Mouse (Mus musculus) forebrain, postnatal 0 days (tissue): ENCODE measurements around the gene Ywhah. TPM values are rescaled to one million over a fixed set of nuclear protein-coding genes. Genes with fewer than 3 reads are reported as not detected.

ENCODE experiments used
- ATAC-seq: fragments of 200-750 bp; cut with Nextera tagmentation; 2 replicates; pipeline ENCODE4 v1.8.0; 2017; ENCODE audit warnings: mild to moderate bottlenecking, moderate library complexity
- DNase-seq: peaks from one replicate; pipeline ENCODE4 v3.0.0-alpha.2; 2015
- H3K27ac ChIP-seq: fragments of 300-500 bp; sonication (generic); 2 replicates; pipeline ENCODE4 v1.5.1; 2014; ENCODE audit warnings: low read depth, mild to moderate bottlenecking, antibody characterized with exemption, low read length, moderate library complexity, mixed read lengths
- H3K27me3 ChIP-seq: fragments of 300-500 bp; sonication (generic); 2 replicates; pipeline ENCODE4 v1.6.1; 2014; ENCODE audit warnings: mild to moderate bottlenecking, low read length, mixed read lengths; ENCODE audit not compliant: insufficient read depth
- H3K36me3 ChIP-seq: fragments of 300-500 bp; sonication (generic); 2 replicates; pipeline ENCODE4 v1.6.1; 2014; ENCODE audit warnings: mild to moderate bottlenecking, moderate library complexity; ENCODE audit not compliant: insufficient read depth
- H3K4me1 ChIP-seq: fragments of 300-500 bp; sonication (generic); 2 replicates; pipeline ENCODE4 v1.6.1; 2014; ENCODE audit warnings: antibody characterized with exemption; ENCODE audit not compliant: insufficient read depth
- H3K4me2 ChIP-seq: fragments of 300-500 bp; sonication (generic); 2 replicates; pipeline ENCODE4 v1.6.1; 2014; ENCODE audit warnings: low read depth, mild to moderate bottlenecking, moderate library complexity
- H3K4me3 ChIP-seq: fragments of 300-500 bp; sonication (generic); 2 replicates; pipeline ENCODE4 v1.5.1; 2014; ENCODE audit warnings: low read depth, low read length, mixed read lengths
- H3K9ac ChIP-seq: fragments of 300-500 bp; sonication (generic); 2 replicates; pipeline ENCODE4 v1.6.1; 2014; ENCODE audit warnings: mild to moderate bottlenecking
- H3K9me3 ChIP-seq: fragments of 300-500 bp; sonication (generic); 2 replicates; pipeline ENCODE4 v1.6.1; 2016; ENCODE audit warnings: low read length
- CTCF ChIP-seq: sonication (generic); IDR thresholded peaks from 2 replicates; pipeline ENCODE4 v1.5.1; 2016; ENCODE audit warnings: antibody characterized with exemption, control low read depth, low read depth
- WGBS: fragments of 180-500 bp; shearing (Covaris S2); extraction: QIAGEN DNeasy Blood & Tissue Kit; methylation state at CpG from one replicate; pipeline ENCODE4 v1.1.7; 2014; 5-methylcytosine and 5-hydroxymethylcytosine counted together
- polyA plus RNA-seq: library from polyadenylated mRNA; unstranded; fragments of >200 nt; fragmentation: Nextera tagmentation; extraction: Ambion mirVana; gene quantifications from 2 replicates; pipeline ENCODE4 v1.2.1, GENCODE M21; 2015
- total RNA-seq: library from RNA; depleted of rRNA; stranded (reverse); fragments of >200 nt; gene quantifications from 2 replicates; pipeline ENCODE4 v1.2.3, GENCODE M21; 2014; rRNA removed

Ywhah gene
- total and polyA plus RNA-seq, 2 experiments from 2014 or later: 549 to 971 TPM

DNA sequence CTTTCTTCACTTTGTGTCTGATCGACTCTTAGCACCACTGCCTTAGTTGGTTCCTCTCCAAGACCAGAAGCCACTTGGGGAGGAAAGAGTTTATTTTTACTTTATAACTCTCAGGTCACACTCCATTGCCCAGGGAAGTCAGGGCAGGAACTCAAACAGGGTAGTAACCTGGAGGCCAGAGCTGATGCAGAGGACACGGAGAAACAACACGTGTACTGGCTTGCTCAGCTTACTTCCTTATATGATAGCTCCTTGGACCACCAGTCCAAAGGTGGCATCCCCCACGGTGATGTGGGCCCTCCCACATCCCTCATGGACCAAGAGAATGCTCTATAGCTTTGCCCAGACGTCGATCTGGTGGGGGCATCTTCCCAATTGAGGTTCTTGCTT, 26.7 kb downstream of the Ywhah start:
- H3K4me2 ChIP-seq: no peak overlapping the region
- H3K27ac ChIP-seq: no peak overlapping the region
- no peak overlapping the region for H3K4me3 ChIP-seq
- H3K9me3 ChIP-seq: no peaks in the 10 kb centered on the region
- H3K36me3 ChIP-seq: no peaks in the 10 kb centered on the region
- no peak for TF ChIP-seq CTCF
- DNase-seq (no peak), ATAC-seq (no peak)
- no peak overlapping the region for H3K9ac ChIP-seq
- H3K27me3 ChIP-seq: no peaks in the 10 kb centered on the region
- no peaks in the 10 kb centered on the region for H3K4me1 ChIP-seq
- 94% methylated on average over 6 of the region's 6 CpGs for WGBS

DNA sequence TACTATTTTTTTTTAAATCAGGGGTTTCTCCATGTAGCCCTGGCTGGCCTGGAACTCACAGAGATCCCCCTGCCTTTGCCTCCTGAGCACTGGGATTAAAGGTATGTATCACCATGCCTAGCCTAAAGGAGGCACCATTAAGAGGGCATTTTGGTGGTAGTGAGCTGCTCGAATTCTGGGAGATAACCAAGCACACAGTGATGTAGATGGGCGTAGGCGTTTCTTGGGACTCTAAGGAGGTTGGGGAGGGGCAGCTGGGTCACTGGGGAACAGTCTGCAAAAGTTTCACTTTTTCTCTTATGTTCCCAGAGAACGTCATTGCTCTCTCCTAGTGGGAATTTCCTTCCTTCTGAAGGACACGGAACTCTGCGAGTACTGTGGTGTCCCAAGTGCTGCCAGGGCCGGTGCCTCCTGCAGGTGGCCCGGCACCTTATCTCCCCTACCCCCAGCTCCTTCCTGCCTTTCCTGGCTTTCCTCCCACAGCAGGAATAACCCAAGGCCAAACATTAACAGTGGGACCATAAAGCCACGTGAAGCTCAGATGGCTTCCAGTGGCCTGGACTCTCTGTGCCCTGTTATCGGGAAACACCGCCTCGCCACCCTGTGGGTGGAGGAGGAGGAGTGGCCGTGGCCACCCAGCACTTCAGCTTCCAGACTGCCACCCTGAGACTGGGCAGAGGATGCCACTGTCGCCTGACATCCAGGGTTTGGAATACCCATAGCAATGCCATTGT, 34.4 kb downstream of the Ywhah start:
- 78% methylated on average over 14 of the region's 14 CpGs for WGBS
- Histone ChIP-seq H3K9me3 (no peaks in the 10 kb centered on the region), H3K9ac (no peak overlapping the region), H3K27ac (no peak overlapping the region), H3K36me3 (no peaks in the 10 kb centered on the region), H3K27me3 (no peaks in the 10 kb centered on the region), H3K4me3 (no peak overlapping the region), H3K4me1 (no peaks in the 10 kb centered on the region), H3K4me2 (no peak overlapping the region)
- no peak for TF ChIP-seq CTCF
- DNase-seq: no peak
- ATAC-seq: no peak

DNA sequence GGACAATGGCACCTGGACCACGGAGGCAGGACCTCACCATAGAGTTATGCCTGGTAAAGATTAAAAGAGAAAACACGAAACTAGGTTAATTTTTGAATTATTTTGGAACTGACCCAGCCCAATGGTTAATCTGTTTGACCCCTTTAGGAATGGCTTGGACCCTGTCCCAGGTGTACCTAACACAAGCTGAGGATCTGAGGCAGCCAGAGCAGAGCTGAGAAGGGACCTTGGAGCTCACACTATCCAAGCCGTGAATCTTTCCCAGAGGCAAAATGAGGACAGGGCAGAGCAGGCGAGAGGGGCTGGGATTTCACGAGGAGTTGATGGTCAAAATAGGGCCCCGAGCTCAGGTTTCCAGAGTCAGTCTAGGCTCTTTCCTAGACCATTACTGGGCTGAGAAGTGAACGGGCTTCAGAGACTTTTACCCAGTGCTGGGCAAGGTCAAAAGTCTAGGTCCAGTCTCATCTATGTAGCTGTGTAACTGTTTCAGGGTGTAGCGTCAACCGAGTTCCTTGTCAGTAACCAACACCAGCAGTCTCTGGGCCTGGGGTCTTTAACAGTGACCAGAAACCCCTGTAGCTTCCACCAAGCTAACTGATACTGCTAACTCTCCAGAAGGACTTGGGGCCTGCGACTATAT, 37.6 kb downstream of the Ywhah start:
- Histone ChIP-seq H3K9ac (no peak overlapping the region), H3K36me3 (no peaks in the 10 kb centered on the region), H3K27me3 (no peaks in the 10 kb centered on the region), H3K4me1 (no peaks in the 10 kb centered on the region), H3K9me3 (no peaks in the 10 kb centered on the region), H3K27ac (no peak overlapping the region), H3K4me3 (no peak overlapping the region), H3K4me2 (no peak overlapping the region)
- 84% methylated on average over 10 of the region's 10 CpGs for WGBS
- no peak for DNase-seq
- ATAC-seq: no peak
- no peak for TF ChIP-seq CTCF

DNA sequence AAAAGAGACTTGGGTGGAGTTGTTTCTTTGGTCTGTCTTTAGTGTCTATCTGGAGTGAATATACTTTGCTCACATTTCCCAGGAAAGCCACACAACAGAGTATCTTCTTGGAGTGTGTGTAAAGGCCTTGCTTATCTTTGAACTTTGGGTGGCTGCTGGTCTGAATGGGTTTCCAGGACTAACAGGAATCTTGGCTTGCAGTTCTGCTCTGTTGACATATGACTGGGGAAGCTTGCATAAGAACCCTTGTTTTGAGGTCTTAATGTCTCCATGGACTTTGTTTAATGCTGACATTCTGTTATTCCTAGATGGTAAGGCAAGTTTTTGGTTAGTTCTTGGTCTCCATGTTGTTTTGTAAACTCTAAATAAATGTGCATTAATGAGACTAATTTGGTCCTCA, 51.5 kb downstream of the Ywhah start:
- ATAC-seq (no peak), DNase-seq (no peak)
- H3K4me1 ChIP-seq: no peaks in the 10 kb centered on the region
- TF ChIP-seq CTCF: no peak
- no peaks in the 10 kb centered on the region for H3K36me3 ChIP-seq
- no peak overlapping the region for H3K27ac ChIP-seq
- no peak overlapping the region for H3K4me3 ChIP-seq
- no peak overlapping the region for H3K4me2 ChIP-seq
- no peaks in the 10 kb centered on the region for H3K27me3 ChIP-seq
- no peak overlapping the region for H3K9ac ChIP-seq
- no peaks in the 10 kb centered on the region for H3K9me3 ChIP-seq

DNA sequence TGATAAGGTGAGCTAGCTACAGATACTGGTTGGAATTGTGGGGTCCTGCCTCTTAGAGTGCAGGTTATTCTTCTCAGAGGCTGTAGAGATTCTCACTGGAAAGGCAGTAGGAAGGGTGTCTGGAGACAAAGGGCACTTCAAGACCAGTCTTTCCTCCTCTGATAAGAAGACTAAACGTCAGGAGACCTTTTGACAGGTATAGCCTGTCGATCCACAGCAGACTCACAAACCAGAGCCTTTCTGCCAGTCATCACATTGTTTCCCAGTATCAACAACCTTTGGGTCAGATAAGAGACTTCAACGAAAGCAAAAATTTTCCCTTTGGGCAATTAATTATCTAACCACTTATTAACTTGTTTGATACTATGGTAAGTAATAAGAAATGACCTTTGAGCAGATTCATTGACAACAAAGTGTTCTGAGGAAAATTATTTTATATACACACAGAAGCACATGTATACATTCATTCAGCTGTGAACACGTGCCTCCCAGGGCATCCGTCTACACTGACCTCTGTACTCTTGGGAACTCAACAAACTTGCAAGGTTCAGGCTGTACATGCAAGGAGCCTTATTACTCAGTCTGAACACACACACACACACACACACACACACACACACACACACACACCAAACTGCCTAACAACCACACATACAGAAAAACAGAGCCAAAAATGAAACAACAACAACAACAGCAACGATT, 58.0 kb downstream of the Ywhah start:
- DNase-seq (no peak), ATAC-seq (no peak)
- Histone ChIP-seq H3K4me3 (no peak overlapping the region), H3K9ac (no peak overlapping the region), H3K4me1 (no peaks in the 10 kb centered on the region), H3K36me3 (no peaks in the 10 kb centered on the region), H3K27me3 (no peaks in the 10 kb centered on the region), H3K9me3 (no peaks in the 10 kb centered on the region), H3K4me2 (no peak overlapping the region), H3K27ac (no peak overlapping the region)
- 85% methylated on average over 6 of the region's 6 CpGs for WGBS
- no peak for TF ChIP-seq CTCF

Other genes starting within 250 kb of the Ywhah start
- 84.9 and 99.1 TPM in 2 replicates for gene Pisd, start 233.2 kb upstream of the Ywhah start, total RNA-seq
- gene Pisd, start 233.2 kb upstream of the Ywhah start, polyA plus RNA-seq: 87.0 and 96.4 TPM in 2 replicates
- gene Gm20671, start 191.7 kb upstream of the Ywhah start, total RNA-seq: 3.0 TPM in 1 of 2 replicates, not detected in the other
- gene Gm20671, start 191.7 kb upstream of the Ywhah start, polyA plus RNA-seq: not detected in 2 replicates
- 17.7 and 20.2 TPM in 2 replicates for gene Prr14l, start 164.6 kb upstream of the Ywhah start, total RNA-seq
- 3.1 and 8.4 TPM in 2 replicates for gene Prr14l, start 164.6 kb upstream of the Ywhah start, polyA plus RNA-seq
- 25.3 and 30.3 TPM in 2 replicates for gene Depdc5, start 155.1 kb upstream of the Ywhah start, total RNA-seq
- gene Depdc5, start 155.1 kb upstream of the Ywhah start, polyA plus RNA-seq: 11.7 and 13.4 TPM in 2 replicates
- gene Slc5a1, start 85.4 kb downstream of the Ywhah start, total RNA-seq: 0.43 TPM in 1 of 2 replicates, not detected in the other
- 0.07 TPM in 1 of 2 replicates, not detected in the other for gene Slc5a1, start 85.4 kb downstream of the Ywhah start, polyA plus RNA-seq
- gene Spon2, start 199.6 kb downstream of the Ywhah start, total RNA-seq: 4.3 and 5.1 TPM in 2 replicates
- gene Spon2, start 199.6 kb downstream of the Ywhah start, polyA plus RNA-seq: 2.3 and 2.5 TPM in 2 replicates